Mouse (Mus musculus) stomach, embryonic 15.5 days (tissue): ENCODE results near the gene Mcu. TPM values are rescaled to one million over a fixed set of nuclear protein-coding genes. Genes with fewer than 3 reads are reported as not detected.
A peak's percentile ranks its signal among the peaks of the same experiment; 100 is the strongest.

Experiments used
- ATAC-seq: fragments of 200-750 bp; cut with Nextera tagmentation; 2 replicates; pipeline ENCODE4 v1.8.0; 2017; ENCODE audit warnings: low read depth, moderate number of reproducible peaks, moderate TSS enrichment; ENCODE audit not compliant: insufficient read depth, low FRiP score
- H3K27ac ChIP-seq: fragments of 300-500 bp; sonication (generic); 2 replicates; pipeline ENCODE4 v1.5.1; 2015; ENCODE audit warnings: mild to moderate bottlenecking, inconsistent platforms
- H3K27me3 ChIP-seq: fragments of 300-500 bp; sonication (generic); replicated peaks from 2 replicates; pipeline ENCODE4 v1.6.1; 2015; ENCODE audit warnings: inconsistent platforms
- H3K36me3 ChIP-seq: fragments of 300-500 bp; sonication (generic); 2 replicates; pipeline ENCODE4 v1.6.1; 2015; ENCODE audit warnings: inconsistent platforms
- H3K4me1 ChIP-seq: fragments of 300-500 bp; sonication (generic); 2 replicates; pipeline ENCODE4 v1.6.1; 2015; ENCODE audit warnings: inconsistent platforms
- H3K4me2 ChIP-seq: fragments of 300-500 bp; sonication (generic); 2 replicates; pipeline ENCODE4 v1.6.1; 2015; ENCODE audit warnings: mild to moderate bottlenecking, inconsistent platforms
- H3K4me3 ChIP-seq: fragments of 300-500 bp; sonication (generic); replicated peaks from 2 replicates; pipeline ENCODE4 v1.5.1; 2015; ENCODE audit warnings: inconsistent platforms
- H3K9ac ChIP-seq: fragments of 300-500 bp; sonication (generic); 2 replicates; pipeline ENCODE4 v1.6.1; 2015; ENCODE audit warnings: inconsistent platforms
- H3K9me3 ChIP-seq: fragments of 300-500 bp; sonication (generic); 2 replicates; pipeline ENCODE4 v1.6.1; 2016; ENCODE audit warnings: inconsistent platforms
- WGBS: fragments of 180-500 bp; shearing (Covaris S2); methylation state at CpG from one replicate; pipeline ENCODE4 v1.1.7; 2015; 5-methylcytosine and 5-hydroxymethylcytosine counted together
- polyA plus RNA-seq: library from polyadenylated mRNA; unstranded; fragments of >200 nt; fragmentation: Nextera tagmentation; extraction: Ambion mirVana; gene quantifications from 2 replicates; pipeline ENCODE4 v1.2.1, GENCODE M21; 2015

Gene Mcu
- polyA plus RNA-seq, 1 experiment from 2014 or later: 55.8 TPM

DNA sequence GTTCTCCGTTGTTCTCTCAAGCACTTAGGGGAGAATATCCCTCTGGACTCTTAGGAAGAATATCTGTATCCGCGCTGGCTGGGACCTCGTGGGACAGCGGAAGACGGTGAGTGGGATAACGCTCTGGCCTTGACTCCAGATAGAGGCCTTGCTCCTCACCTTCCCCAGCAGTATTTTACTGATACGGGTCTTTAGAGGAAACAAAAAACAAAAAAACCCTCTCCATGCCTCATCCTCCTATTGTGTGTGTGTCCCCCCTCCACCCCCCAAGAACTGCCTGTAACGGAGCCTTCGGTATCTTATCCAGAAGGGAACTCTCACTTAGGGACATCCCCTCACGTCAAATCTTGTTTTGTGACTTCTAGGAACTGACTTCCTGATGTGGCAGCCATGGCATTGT is 174.8 kb downstream of the Mcu start, which contains the start of gene Oit3:
Gene Oit3 (minus strand): TSS at position 44 of the 400 bp plus-strand sequence.
- H3K4me3 ChIP-seq: no peak within 1 kb of the TSS

DNA sequence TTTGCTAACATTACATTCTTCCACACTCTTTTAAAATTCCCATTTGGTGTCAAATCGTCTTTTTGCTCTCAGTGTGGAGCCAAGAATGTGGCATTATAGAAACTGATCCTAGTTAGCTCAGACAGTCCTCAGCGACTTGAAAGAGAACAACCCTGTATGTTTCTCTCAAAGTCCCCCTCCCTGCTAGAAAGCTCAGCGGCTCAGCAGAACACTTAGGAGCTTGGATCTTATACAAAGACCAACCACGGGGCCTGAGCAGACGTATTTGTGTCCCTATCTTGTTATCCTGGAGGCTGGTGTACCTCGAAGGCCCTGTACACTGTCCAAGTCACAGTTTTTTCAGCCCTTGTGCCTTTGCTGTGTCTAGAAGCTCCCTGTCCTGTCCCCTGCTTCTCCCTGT is 176.3 kb downstream of the Mcu start:
- peaks cover 4% of the 10 kb centered on the region; the same call in 1 of the 2 replicates for H3K4me1 ChIP-seq
- H3K4me2 ChIP-seq: no peak overlapping the region
- no peak for ATAC-seq
- H3K9me3 ChIP-seq: no peaks in the 10 kb centered on the region
- no peak overlapping the region for H3K9ac ChIP-seq
- H3K36me3 ChIP-seq: no peaks in the 10 kb centered on the region
- no peak overlapping the region for H3K4me3 ChIP-seq
- no peaks in the 10 kb centered on the region for H3K27me3 ChIP-seq
- H3K27ac ChIP-seq: no peak overlapping the region
- WGBS: 47% methylated on average over 6 of the region's 6 CpGs

More for the DNA sequence above, 174.8 kb downstream of the Mcu start, which contains the start of gene Oit3:
- H3K4me2 ChIP-seq: no peak within 1 kb of the TSS
- H3K27ac ChIP-seq: no peak within 1 kb of the TSS
- 80% methylated on average over 11 of the region's 11 CpGs for WGBS
- no peaks in the 10 kb centered on the region for H3K27me3 ChIP-seq
- H3K4me1 ChIP-seq: peaks cover 4% of the 10 kb centered on the region; the same call in 1 of the 2 replicates
- H3K36me3 ChIP-seq: no peaks in the 10 kb centered on the region
- ATAC-seq: no peak
- no peak within 1 kb of the TSS for H3K9ac ChIP-seq
- H3K9me3 ChIP-seq: no peaks in the 10 kb centered on the region

DNA sequence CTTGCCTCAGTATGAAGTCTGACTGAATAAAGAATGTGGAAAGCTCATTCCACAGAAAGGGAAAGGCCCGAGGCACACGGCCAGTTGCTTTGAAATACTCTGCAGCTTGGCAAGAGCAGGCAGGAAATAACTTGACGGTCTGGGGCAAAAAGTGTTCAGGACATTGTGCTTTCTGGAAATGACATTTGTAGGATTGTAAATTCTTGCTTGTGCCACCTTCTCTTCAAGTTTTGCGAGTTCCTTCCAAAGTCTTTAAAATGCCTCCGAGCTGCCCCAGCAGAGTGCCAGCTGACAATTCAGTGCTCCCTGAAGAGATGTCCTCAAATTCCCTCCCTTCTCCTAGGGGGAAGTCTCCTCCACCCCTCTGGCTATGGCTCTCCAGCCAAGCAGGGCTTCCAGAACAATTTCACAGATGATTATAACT is 177.0 kb downstream of the Mcu start:
- no peak for ATAC-seq
- H3K9me3 ChIP-seq: no peaks in the 10 kb centered on the region
- H3K4me2 ChIP-seq: no peak overlapping the region
- no peak overlapping the region for H3K9ac ChIP-seq
- WGBS: 37% methylated on average over 5 of the region's 5 CpGs
- H3K27ac ChIP-seq: no peak overlapping the region
- H3K4me3 ChIP-seq: no peak overlapping the region
- no peaks in the 10 kb centered on the region for H3K36me3 ChIP-seq
- H3K4me1 ChIP-seq: peaks cover 4% of the 10 kb centered on the region; the same call in 1 of the 2 replicates
- no peaks in the 10 kb centered on the region for H3K27me3 ChIP-seq

DNA sequence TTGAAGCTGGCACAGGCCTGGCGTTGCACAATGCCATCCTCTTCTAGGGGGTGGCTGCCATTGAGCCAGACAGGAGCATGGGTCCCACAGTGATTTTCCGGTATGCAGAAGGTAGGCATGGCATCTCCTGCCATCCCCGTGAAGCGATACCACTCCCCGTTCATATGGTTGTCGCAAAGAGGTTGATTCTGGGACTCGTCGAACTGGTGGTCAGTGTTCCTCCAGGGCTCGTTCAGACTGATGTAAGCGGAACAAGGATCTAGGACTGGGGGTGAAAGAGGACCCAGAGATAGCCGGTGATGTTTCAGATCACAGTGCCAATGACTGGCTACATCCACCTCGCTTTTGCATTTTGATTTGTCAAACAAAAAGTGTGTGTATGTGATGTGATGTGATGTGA is 177.8 kb downstream of the Mcu start:
- no peak overlapping the region for H3K9ac ChIP-seq
- ATAC-seq: no peak
- no peaks in the 10 kb centered on the region for H3K27me3 ChIP-seq
- H3K4me3 ChIP-seq: no peak overlapping the region
- no peak overlapping the region for H3K4me2 ChIP-seq
- no peak overlapping the region for H3K27ac ChIP-seq
- H3K9me3 ChIP-seq: no peaks in the 10 kb centered on the region
- H3K36me3 ChIP-seq: no peaks in the 10 kb centered on the region
- peaks cover 4% of the 10 kb centered on the region; the same call in 1 of the 2 replicates for H3K4me1 ChIP-seq
- 94% methylated on average over 12 of the region's 12 CpGs for WGBS

DNA sequence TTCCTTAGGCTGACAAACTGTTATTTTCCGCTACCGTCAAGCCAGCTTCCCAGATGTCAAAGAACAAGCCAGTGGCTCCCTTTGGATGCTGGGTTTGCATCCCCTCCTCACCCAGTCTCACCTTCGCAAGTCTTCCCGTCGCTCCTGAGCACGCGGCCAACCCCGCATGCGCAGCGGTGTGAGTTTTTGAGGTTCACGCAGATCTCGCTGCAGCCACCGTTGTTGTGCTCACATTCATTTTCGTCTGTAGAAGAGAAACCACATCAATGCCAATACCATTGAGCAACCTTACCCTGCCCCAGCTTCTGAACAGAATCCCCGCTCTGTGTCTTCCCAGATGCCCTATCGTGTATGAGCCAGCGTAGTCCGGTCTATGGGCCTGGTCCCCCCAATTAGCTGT is 180.7 kb downstream of the Mcu start:
- 92% methylated on average over 18 of the region's 18 CpGs for WGBS
- Histone ChIP-seq H3K27me3 (no peaks in the 10 kb centered on the region), H3K4me1 (no peaks in the 10 kb centered on the region; the same call in 1 of the 2 replicates), H3K9me3 (no peaks in the 10 kb centered on the region), H3K27ac (no peak overlapping the region), H3K36me3 (no peaks in the 10 kb centered on the region), H3K4me3 (no peak overlapping the region), H3K9ac (no peak overlapping the region), H3K4me2 (no peak overlapping the region)
- no peak for ATAC-seq

DNA sequence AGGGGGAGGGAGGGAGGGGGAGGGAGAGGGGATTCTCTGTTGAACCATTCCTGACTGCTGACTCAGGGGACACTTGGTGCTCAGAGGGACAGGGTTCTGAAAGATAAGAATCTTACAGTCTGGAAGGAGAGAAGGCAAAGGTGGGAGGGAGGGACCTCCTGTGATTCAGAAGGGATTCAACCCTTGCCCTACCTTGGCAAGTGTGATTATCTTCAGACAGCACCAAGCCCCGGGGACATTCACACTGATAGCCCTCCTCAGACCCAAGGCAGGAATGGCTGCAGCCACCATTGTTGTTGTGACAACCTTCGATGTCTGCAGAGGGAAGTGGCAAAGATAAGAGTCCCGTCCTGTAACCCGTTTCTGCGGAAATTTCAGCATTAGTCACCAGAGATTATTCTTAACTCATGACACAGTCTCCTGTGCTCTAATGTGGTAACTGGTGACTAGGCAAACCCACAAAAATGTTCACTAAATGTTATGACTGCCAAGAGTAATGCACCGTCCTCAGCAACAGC is 185.7 kb downstream of the Mcu start:
- Histone ChIP-seq H3K4me3 (no peak overlapping the region), H3K4me2 (no peak overlapping the region), H3K27ac (no peak overlapping the region), H3K36me3 (no peaks in the 10 kb centered on the region), H3K4me1 (no peaks in the 10 kb centered on the region), H3K9me3 (no peaks in the 10 kb centered on the region), H3K9ac (no peak overlapping the region), H3K27me3 (no peaks in the 10 kb centered on the region)
- WGBS: 43% methylated on average over 6 of the region's 6 CpGs
- ATAC-seq: no peak

DNA sequence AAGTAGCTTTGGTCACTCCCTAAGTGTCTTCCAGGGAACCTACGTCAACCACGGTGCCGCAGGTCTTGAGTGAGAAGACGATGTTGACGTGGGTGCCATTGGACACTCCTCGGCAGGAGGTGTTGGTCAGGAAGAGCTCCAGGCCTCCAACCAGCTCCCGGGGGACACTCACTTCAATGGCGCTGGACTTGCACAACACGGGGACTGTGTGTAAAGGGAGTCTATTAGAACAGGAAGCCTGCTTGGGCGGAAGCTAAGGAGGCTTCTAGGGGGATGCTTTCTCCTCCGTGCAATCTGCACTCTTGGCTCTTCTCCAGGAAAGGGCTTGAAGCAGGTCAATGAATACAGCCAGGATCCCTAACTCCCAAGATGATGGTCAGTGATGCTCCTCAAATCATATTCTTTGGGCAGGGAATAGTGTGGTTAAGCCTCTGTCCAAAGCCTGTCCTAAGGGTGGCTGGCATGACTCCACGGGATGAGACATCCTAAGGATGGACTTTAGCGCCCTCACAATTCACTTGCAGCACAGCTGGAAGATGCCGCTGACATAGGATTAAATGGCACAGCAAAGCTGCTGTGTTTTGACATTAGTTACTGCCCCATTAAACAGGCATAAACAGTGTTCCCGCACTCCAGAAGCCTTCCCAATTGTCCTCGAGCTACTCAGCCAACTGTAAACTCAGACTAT is 186.9 kb downstream of the Mcu start:
- no peaks in the 10 kb centered on the region for H3K36me3 ChIP-seq
- H3K9me3 ChIP-seq: no peaks in the 10 kb centered on the region
- H3K9ac ChIP-seq: no peak overlapping the region
- no peak overlapping the region for H3K27ac ChIP-seq
- no peaks in the 10 kb centered on the region for H3K4me1 ChIP-seq
- no peak overlapping the region for H3K4me3 ChIP-seq
- ATAC-seq: no peak
- no peak overlapping the region for H3K4me2 ChIP-seq
- 76% methylated on average over 16 of the region's 16 CpGs for WGBS
- no peaks in the 10 kb centered on the region for H3K27me3 ChIP-seq

DNA sequence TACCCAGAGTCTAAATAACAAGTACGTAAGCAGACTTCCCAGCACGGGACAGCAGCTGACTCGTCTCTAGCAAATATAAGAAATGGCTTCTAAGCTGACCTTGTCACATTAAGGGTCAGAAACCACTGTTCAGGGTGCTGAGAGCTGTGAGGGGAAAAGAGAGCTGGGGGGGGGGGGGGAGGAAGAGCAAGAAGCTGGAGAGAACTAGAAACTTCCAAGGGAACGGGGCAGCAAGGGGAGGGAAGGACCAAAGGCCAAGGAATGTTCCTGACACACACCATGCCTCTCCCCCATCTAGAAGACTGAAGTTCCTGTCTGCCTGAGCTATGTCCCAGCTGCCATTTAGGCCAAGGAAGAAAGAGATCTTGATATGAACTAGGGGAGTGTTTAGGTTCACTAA is 190.1 kb downstream of the Mcu start:
- Histone ChIP-seq H3K27ac (no peak overlapping the region), H3K9me3 (no peaks in the 10 kb centered on the region), H3K4me2 (no peak overlapping the region), H3K4me1 (no peaks in the 10 kb centered on the region), H3K27me3 (no peaks in the 10 kb centered on the region), H3K4me3 (no peak overlapping the region), H3K36me3 (no peaks in the 10 kb centered on the region), H3K9ac (no peak overlapping the region)
- 45% methylated on average over 3 of the region's 4 CpGs for WGBS
- ATAC-seq: no peak

DNA sequence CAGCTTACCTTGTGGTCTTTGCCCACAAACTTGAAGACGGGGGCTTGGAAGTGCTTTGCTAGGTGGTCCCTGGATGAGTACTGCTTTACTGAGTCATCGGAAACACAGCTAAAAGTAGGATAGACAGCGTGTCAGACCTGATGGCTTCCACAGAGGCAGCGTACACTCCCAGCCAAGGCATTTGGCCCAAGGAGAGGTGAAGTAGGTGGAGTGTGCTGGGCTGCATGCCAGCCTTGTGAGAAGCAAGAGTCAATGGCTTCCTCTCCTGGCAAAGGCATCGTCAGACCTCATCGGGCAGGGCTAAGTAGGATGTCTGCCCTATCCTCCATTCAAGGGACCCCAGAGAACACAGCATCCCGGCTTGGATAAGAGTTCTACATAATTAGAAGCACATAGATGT is 191.1 kb downstream of the Mcu start:
- Histone ChIP-seq H3K36me3 (no peaks in the 10 kb centered on the region), H3K27ac (no peak overlapping the region), H3K4me3 (no peak overlapping the region), H3K4me2 (no peak overlapping the region), H3K27me3 (no peaks in the 10 kb centered on the region), H3K9ac (no peak overlapping the region), H3K4me1 (no peaks in the 10 kb centered on the region), H3K9me3 (no peaks in the 10 kb centered on the region)
- WGBS: 76% methylated on average over 7 of the region's 7 CpGs
- ATAC-seq: 0 out of 2 replicates have a peak, but pooled peaks have one; percentile 14

DNA sequence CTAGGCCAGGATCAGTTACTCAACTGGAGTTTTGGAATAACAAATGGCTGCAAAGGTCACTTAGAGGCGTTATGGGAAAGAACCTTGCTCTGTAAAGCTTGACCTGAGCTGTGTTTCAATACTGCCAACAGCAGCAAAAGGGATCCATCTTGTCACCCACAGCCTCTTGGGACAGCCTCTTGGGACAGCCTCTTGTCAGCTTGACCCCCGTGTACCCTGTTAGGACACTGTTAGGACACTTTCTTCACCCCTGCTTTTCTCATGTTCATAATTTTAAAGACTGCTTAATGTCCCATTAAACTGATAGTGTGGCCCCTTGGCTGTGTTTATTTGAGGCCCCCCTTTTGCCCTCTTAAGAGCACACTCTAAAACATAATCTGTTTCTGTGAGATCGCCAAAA is 192.0 kb downstream of the Mcu start:
- H3K4me3 ChIP-seq: no peak overlapping the region
- no peak overlapping the region for H3K9ac ChIP-seq
- 51% methylated on average over 3 of the region's 3 CpGs for WGBS
- no peaks in the 10 kb centered on the region for H3K27me3 ChIP-seq
- no peak for ATAC-seq
- H3K4me1 ChIP-seq: no peaks in the 10 kb centered on the region
- H3K27ac ChIP-seq: no peak overlapping the region
- H3K4me2 ChIP-seq: no peak overlapping the region
- H3K36me3 ChIP-seq: no peaks in the 10 kb centered on the region
- H3K9me3 ChIP-seq: no peaks in the 10 kb centered on the region

DNA sequence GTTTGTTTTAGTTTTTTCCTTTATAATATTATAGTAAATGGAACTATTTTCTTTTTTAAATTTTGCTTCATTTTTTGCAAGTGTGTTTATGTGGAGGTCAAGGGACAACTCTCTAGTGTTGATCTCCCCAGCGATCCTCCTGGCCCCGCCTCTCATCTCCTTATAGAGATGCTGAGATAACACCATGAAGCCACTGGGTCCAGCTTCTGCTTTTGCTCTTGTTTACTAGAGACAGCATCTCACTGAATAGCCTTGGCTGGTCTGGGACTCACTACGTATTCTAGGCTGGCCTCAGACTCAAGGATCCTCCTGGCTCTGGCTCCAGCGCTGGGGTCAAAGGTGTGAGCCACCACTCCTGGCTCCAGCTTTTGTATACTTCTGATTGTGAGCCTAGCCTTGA is 197.0 kb downstream of the Mcu start:
- 82% methylated on average over 4 of the region's 4 CpGs for WGBS
- no peak overlapping the region for H3K9ac ChIP-seq

DNA sequence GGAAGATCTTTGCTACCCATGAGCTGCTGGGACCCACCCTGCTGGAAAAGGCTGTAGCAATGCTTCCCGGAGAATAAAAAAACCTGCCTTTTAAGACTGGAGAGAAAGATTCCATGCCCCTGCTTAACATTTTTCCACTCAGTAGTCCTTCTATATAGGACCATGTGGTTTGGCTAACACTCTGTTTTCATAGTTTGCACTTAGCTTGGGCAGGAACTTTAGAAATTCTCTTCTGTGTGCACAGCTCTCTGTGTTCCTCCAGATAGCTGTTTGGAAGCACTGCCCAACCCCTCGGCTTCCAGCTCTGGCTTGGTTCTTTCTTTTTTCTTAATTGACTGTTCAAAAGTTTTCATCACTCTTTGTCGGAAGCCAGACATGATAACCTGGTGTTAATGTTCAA is 199.9 kb downstream of the Mcu start:
- no peaks in the 10 kb centered on the region for H3K4me1 ChIP-seq
- H3K36me3 ChIP-seq: no peaks in the 10 kb centered on the region
- H3K27me3 ChIP-seq: no peaks in the 10 kb centered on the region
- 76% methylated on average over 3 of the region's 3 CpGs for WGBS
- no peak overlapping the region for H3K4me2 ChIP-seq
- H3K4me3 ChIP-seq: no peak overlapping the region
- H3K9ac ChIP-seq: no peak overlapping the region
- H3K9me3 ChIP-seq: no peaks in the 10 kb centered on the region
- no peak for ATAC-seq
- H3K27ac ChIP-seq: no peak overlapping the region

More for the DNA sequence above, 197.0 kb downstream of the Mcu start:
- Histone ChIP-seq H3K4me2 (no peak overlapping the region), H3K36me3 (no peaks in the 10 kb centered on the region), H3K4me3 (no peak overlapping the region), H3K27ac (no peak overlapping the region), H3K9me3 (no peaks in the 10 kb centered on the region), H3K4me1 (no peaks in the 10 kb centered on the region), H3K27me3 (no peaks in the 10 kb centered on the region)
- ATAC-seq: no peak
